Mouse (Mus musculus) ES-E14 (cell line): ENCODE results near the gene Bach2. TPM values are rescaled to one million over a fixed set of nuclear protein-coding genes. Genes with fewer than 3 reads are reported as not detected.

ENCODE experiments used
- DNase-seq: peaks from one replicate; pipeline ENCODE4 v3.0.0-alpha.2; 2013; ENCODE audit warnings: low read depth, low spot score
- H3K27ac ChIP-seq: 2 replicates; pipeline ENCODE4 v1.5.1; 2012; ENCODE audit warnings: low read depth, mild to moderate bottlenecking, low read length, moderate library complexity, mixed read lengths; ENCODE audit not compliant: poor library complexity, insufficient read depth, severe bottlenecking
- H3K36me3 ChIP-seq: 2 replicates; pipeline ENCODE4 v1.6.1; 2012; ENCODE audit warnings: mild to moderate bottlenecking, low read length, moderate library complexity, mixed read lengths; ENCODE audit not compliant: control insufficient read depth, poor library complexity, insufficient read depth, severe bottlenecking
- H3K4me1 ChIP-seq, 2 experiments: fragments of 150-350 bp in 1 of 2; sonication (generic) in 1 of 2; 2 replicates each; pipeline ENCODE4 v1.6.1; 2012; ENCODE audit warnings: low read length in 2 of 2, mild to moderate bottlenecking in 1 of 2, mixed read lengths in 1 of 2; ENCODE audit not compliant: control insufficient read depth in 2 of 2, insufficient read depth in 2 of 2, poor library complexity in 1 of 2
- H3K4me3 ChIP-seq, 2 experiments: fragments of 150-350 bp in 1 of 2; sonication (generic) in 1 of 2; 2 replicates each; pipeline ENCODE4 v1.5.1; 2012; ENCODE audit warnings: low read length in 2 of 2, low read depth in 1 of 2, mild to moderate bottlenecking in 1 of 2, mixed read lengths in 1 of 2; ENCODE audit not compliant: insufficient read depth in 1 of 2, poor library complexity in 1 of 2, severe bottlenecking in 1 of 2
- H3K9ac ChIP-seq: 2 replicates; pipeline ENCODE4 v1.6.1; 2012; ENCODE audit warnings: low read depth, mild to moderate bottlenecking, low read length, mixed read lengths; ENCODE audit not compliant: poor library complexity, insufficient read depth, severe bottlenecking
- H3K9me3 ChIP-seq: fragments of 150-350 bp; sonication (generic); 2 replicates; pipeline ENCODE4 v1.6.1; 2012; ENCODE audit warnings: low read depth, mild to moderate bottlenecking, low read length; ENCODE audit not compliant: control insufficient read depth, insufficient read depth
- CHD2 ChIP-seq: IDR thresholded peaks from 2 replicates; pipeline ENCODE4 v1.6.1; 2014; ENCODE audit warnings: mild to moderate bottlenecking, low read depth, low read length, inconsistent platforms
- HCFC1 ChIP-seq: IDR thresholded peaks from 2 replicates; pipeline ENCODE4 v1.6.1; 2012; ENCODE audit warnings: low read length, inconsistent platforms, borderline replicate concordance; ENCODE audit not compliant: insufficient read depth
- MAFK ChIP-seq: IDR thresholded peaks from 2 replicates; pipeline ENCODE4 v1.6.1; 2014; ENCODE audit warnings: mild to moderate bottlenecking, low read depth, low read length, inconsistent platforms; ENCODE audit not compliant: insufficient read depth
- ZC3H11A ChIP-seq: IDR thresholded peaks from 2 replicates; pipeline ENCODE4 v1.6.1; 2012; ENCODE audit warnings: low read depth, mild to moderate bottlenecking, inconsistent platforms, low read length, borderline replicate concordance
- ZNF384 ChIP-seq: IDR thresholded peaks from 2 replicates; pipeline ENCODE4 v1.6.1; 2012; ENCODE audit warnings: low read depth, low read length, inconsistent platforms
- in situ Hi-C, 2 experiments: fragments of 600-800 bp; cut with MboI; formaldehyde crosslinking; loops; one replicate each; pipeline ENCODE4 v1.15.1; 2025; ENCODE audit warnings: low sequenced_read_pairs in 2 of 2, inconsistent platforms in 1 of 2; ENCODE audit not compliant: unreplicated experiment in 2 of 2
- total RNA-seq: library from RNA; depleted of rRNA; stranded (reverse); fragments of 300-350 nt; gene quantifications from 2 replicates; pipeline ENCODE4 v1.2.3, GENCODE M21; 2012

Gene Bach2
- total RNA-seq, 1 experiment = 3.3 TPM

GRCm38 (mm10) chr4:32204819-32205218 lies 33.8 kb upstream of the Bach2 start:
- no peak for TF ChIP-seq MAFK
- no peak for TF ChIP-seq ZC3H11A
- no peak for TF ChIP-seq CHD2
- TF ChIP-seq ZNF384 = no peak
- TF ChIP-seq HCFC1 = no peak
- Histone ChIP-seq H3K36me3 (no peaks in the 10 kb centered on the region), H3K27ac (no peak overlapping the region), H3K4me3 (no peak overlapping the region), H3K9ac (no peak overlapping the region), H3K4me1 (no peaks in the 10 kb centered on the region), H3K9me3 (no peaks in the 10 kb centered on the region)
- DNase-seq = no peak
- in situ Hi-C loops = no loop called here

- no peak overlapping the region for H3K4me3 ChIP-seq
- TF ChIP-seq ZNF384 = no peak
- TF ChIP-seq CHD2 = no peak
- TF ChIP-seq ZC3H11A = no peak
- no peak for TF ChIP-seq MAFK
- TF ChIP-seq HCFC1 = no peak
- H3K27ac ChIP-seq = no peak overlapping the region
- in situ Hi-C loops = no loop called here
- no peaks in the 10 kb centered on the region for H3K9me3 ChIP-seq
- no peak overlapping the region for H3K9ac ChIP-seq
- DNase-seq = no peak
- H3K4me1 ChIP-seq = no peaks in the 10 kb centered on the region
- H3K36me3 ChIP-seq = no peaks in the 10 kb centered on the region
These were observed 32.8 kb upstream of the Bach2 start for GRCm38 (mm10) chr4:32205825-32206224.

GRCm38 (mm10) chr4:32209995-32210394 lies 28.6 kb upstream of the Bach2 start:
- Histone ChIP-seq H3K27ac (no peak overlapping the region), H3K4me3 (no peak overlapping the region), H3K4me1 (no peaks in the 10 kb centered on the region), H3K9me3 (no peaks in the 10 kb centered on the region), H3K9ac (no peak overlapping the region), H3K36me3 (no peaks in the 10 kb centered on the region)
- no peak for TF ChIP-seq CHD2
- no peak for TF ChIP-seq ZNF384
- no peak for TF ChIP-seq ZC3H11A
- no peak for TF ChIP-seq MAFK
- no peak for TF ChIP-seq HCFC1
- in situ Hi-C loops = no loop called here
- no peak for DNase-seq

DNA sequence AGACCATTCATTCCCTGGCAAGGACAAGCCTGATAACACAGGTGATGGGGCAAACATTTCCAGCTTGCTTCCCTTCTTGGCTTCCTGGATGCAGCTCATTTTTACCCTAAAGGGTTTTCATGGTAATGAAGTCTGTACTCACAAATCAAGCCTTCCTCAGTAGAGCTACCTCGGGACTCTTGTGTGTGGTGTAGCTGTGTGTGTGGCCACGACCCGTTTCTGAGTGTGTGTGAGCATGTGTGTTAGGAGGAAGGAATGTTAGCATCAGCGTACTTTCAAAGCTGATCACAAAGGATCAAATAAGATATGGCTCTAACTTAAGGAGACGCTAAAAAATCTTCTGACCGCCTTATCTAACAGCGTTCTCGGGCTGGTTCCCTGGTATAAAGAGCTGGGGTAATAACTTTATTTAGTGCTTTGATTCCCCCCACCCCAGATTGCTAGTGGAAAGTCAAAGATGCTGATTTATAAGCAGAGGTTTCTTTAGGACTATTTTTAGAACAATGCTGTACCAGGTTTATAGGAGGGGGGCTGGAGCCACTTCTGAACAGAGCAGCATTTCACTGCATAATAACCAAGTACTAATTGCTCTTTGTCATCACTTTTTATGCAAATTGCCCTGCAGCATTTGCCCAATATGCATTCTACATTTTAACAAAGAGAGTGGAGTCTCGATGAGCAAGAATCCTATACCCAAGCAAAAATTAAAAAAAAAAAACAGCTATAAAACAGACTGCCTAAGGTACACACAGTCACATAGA lies 28.0 kb upstream of the Bach2 start:
- DNase-seq = no peak
- TF ChIP-seq HCFC1 = no peak
- TF ChIP-seq MAFK = no peak
- no peak for TF ChIP-seq ZC3H11A
- no peak for TF ChIP-seq ZNF384
- no peak for TF ChIP-seq CHD2
- H3K4me3 ChIP-seq = no peak overlapping the region
- H3K9me3 ChIP-seq = no peaks in the 10 kb centered on the region
- in situ Hi-C loops = no loop called here
- no peak overlapping the region for H3K27ac ChIP-seq
- H3K9ac ChIP-seq = no peak overlapping the region
- H3K4me1 ChIP-seq = no peaks in the 10 kb centered on the region
- no peaks in the 10 kb centered on the region for H3K36me3 ChIP-seq

DNA sequence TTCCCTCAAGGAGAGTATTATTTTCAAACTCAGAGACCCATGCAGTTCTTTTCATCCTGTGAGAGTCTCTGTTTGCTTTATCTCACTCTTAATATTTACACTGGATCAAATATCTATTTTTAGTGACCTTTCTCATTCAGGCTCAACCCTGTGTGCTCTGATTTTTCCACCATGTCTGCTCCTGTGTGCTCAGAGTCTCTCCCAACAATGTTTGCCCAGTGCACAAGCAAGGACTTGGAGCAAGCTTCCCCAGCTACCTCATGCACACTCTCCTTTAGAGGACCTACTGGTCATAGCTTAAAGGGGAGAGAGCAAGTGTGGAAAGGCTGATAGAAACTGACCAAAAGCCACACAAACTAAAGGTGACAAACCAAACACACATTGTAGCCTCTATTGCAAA lies 26.0 kb upstream of the Bach2 start:
- Histone ChIP-seq H3K4me1 (no peaks in the 10 kb centered on the region), H3K27ac (no peak overlapping the region), H3K9ac (no peak overlapping the region), H3K36me3 (no peaks in the 10 kb centered on the region), H3K4me3 (no peak overlapping the region), H3K9me3 (no peaks in the 10 kb centered on the region)
- DNase-seq = no peak
- in situ Hi-C loops = no loop called here
- TF ChIP-seq HCFC1 = no peak
- no peak for TF ChIP-seq CHD2
- TF ChIP-seq MAFK = no peak
- TF ChIP-seq ZNF384 = no peak
- TF ChIP-seq ZC3H11A = no peak
